Mouse (Mus musculus): ENCODE measurements around the gene Polr1d. TPM values are rescaled to one million over a fixed set of nuclear protein-coding genes. Genes with fewer than 3 reads are reported as not detected.

Polr1d gene
- polyA plus RNA-seq, 1 experiment from 2014 or later, result 132 TPM

- Histone ChIP-seq H3K4me1 (ENCODE audit: control insufficient read depth, insufficient read depth, low read length) (no peaks in the 10 kb centered on the region), H3K9me3 (ENCODE audit: control insufficient read depth, low read length) (no peaks in the 10 kb centered on the region), H3K27ac (replicated peaks; ENCODE audit: low read depth, low read length) (no peak overlapping the region), H3K4me3 (ENCODE audit: low read depth, low read length) (no peak overlapping the region), H3K36me3 (ENCODE audit: control insufficient read depth, insufficient read depth, low read length) (no peaks in the 10 kb centered on the region), H3K4me2 (ENCODE audit: low read depth, severe bottlenecking) (no peak overlapping the region), H3K27me3 (ENCODE audit: control insufficient read depth, insufficient read depth, low read length) (no peaks in the 10 kb centered on the region), H3K9ac (ENCODE audit: low read length) (no peak overlapping the region)
- 91% methylated on average over 5 of the region's 5 CpGs for whole genome bisulfite sequencing
- DNase-seq (ENCODE audit: low spot score) (no peak), ATAC-seq (ENCODE audit: insufficient number of reproducible peaks, low FRiP score, low TSS enrichment, low read depth) (no peak)
Measured at GRCm38 (mm10) chr5:147058661-147059060, 18.2 kb upstream of the Polr1d start.

DNA sequence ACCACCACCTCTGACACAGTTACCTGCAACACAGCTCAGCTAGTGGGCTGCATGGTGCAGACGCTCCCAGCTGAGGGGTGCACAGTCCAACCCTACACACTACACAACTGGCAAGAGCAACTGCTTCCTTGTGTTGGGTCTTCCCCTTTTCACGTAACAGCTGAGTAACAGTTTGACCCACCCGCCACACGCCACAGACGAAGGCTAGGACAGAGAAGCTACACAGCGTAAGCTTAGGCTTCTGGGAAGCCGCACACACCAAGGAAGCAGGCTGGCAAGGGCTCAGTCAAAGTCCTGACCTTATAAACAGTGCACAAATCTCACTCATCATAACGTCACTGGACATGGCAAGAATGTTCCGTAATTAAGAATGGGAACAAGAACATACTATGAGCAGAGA lies 17.5 kb upstream of the Polr1d start:
- no peaks in the 10 kb centered on the region for H3K36me3 ChIP-seq (ENCODE audit: control insufficient read depth, insufficient read depth, low read length)
- H3K4me3 ChIP-seq (ENCODE audit: low read depth, low read length), result no peak overlapping the region
- no peaks in the 10 kb centered on the region for H3K27me3 ChIP-seq (ENCODE audit: control insufficient read depth, insufficient read depth, low read length)
- H3K9me3 ChIP-seq (ENCODE audit: control insufficient read depth, low read length), result no peaks in the 10 kb centered on the region
- H3K4me2 ChIP-seq (ENCODE audit: low read depth, severe bottlenecking), result no peak overlapping the region
- ATAC-seq (ENCODE audit: insufficient number of reproducible peaks, low FRiP score, low TSS enrichment, low read depth), result no peak
- 89% methylated on average over 9 of the region's 9 CpGs for WGBS
- H3K4me1 ChIP-seq (ENCODE audit: control insufficient read depth, insufficient read depth, low read length), result no peaks in the 10 kb centered on the region
- H3K27ac ChIP-seq (replicated peaks; ENCODE audit: low read depth, low read length), result no peak overlapping the region
- DNase-seq (ENCODE audit: low spot score), result no peak
- no peak overlapping the region for H3K9ac ChIP-seq (ENCODE audit: low read length)

DNA sequence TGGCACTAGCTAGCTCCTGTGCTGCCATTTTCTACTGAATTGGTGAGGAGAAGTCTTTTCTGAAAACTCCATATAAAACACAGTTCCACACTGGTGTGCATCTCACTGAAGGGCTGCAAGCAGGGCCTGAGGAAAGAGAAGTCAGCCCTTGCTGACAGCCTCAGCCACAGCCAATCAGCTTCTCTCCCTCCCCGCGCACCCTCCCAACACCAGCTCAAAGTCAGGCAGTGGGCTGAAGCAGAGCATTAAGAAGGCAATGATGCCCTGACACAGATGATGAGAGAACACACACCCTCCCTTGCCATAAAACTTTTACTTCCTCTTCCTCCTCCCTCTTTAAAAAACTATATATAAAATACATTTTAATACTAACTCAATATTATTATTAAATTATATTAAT lies 16.8 kb upstream of the Polr1d start:
- Histone ChIP-seq H3K27ac (replicated peaks; ENCODE audit: low read depth, low read length) (no peak overlapping the region), H3K36me3 (ENCODE audit: control insufficient read depth, insufficient read depth, low read length) (no peaks in the 10 kb centered on the region), H3K4me3 (ENCODE audit: low read depth, low read length) (no peak overlapping the region), H3K9ac (ENCODE audit: low read length) (no peak overlapping the region), H3K4me2 (ENCODE audit: low read depth, severe bottlenecking) (no peak overlapping the region), H3K9me3 (ENCODE audit: control insufficient read depth, low read length) (no peaks in the 10 kb centered on the region), H3K27me3 (ENCODE audit: control insufficient read depth, insufficient read depth, low read length) (no peaks in the 10 kb centered on the region), H3K4me1 (ENCODE audit: control insufficient read depth, insufficient read depth, low read length) (no peaks in the 10 kb centered on the region)
- no peak for ATAC-seq (ENCODE audit: insufficient number of reproducible peaks, low FRiP score, low TSS enrichment, low read depth)
- no peak for DNase-seq (ENCODE audit: low spot score)
- WGBS, result 74% methylated on average over 2 of the region's 2 CpGs

GRCm38 (mm10) chr5:147063215-147063661 lies 13.6 kb upstream of the Polr1d start:
- no peak overlapping the region for H3K27ac ChIP-seq (replicated peaks; ENCODE audit: low read depth, low read length)
- H3K4me1 ChIP-seq (ENCODE audit: control insufficient read depth, insufficient read depth, low read length), result no peaks in the 10 kb centered on the region
- DNase-seq (ENCODE audit: low spot score) (no peak), ATAC-seq (ENCODE audit: insufficient number of reproducible peaks, low FRiP score, low TSS enrichment, low read depth) (no peak)
- H3K4me3 ChIP-seq (ENCODE audit: low read depth, low read length), result no peak overlapping the region
- 82% methylated on average over 8 of the region's 8 CpGs for WGBS
- H3K4me2 ChIP-seq (ENCODE audit: low read depth, severe bottlenecking), result no peak overlapping the region
- H3K36me3 ChIP-seq (ENCODE audit: control insufficient read depth, insufficient read depth, low read length), result no peaks in the 10 kb centered on the region
- no peaks in the 10 kb centered on the region for H3K27me3 ChIP-seq (ENCODE audit: control insufficient read depth, insufficient read depth, low read length)
- no peaks in the 10 kb centered on the region for H3K9me3 ChIP-seq (ENCODE audit: control insufficient read depth, low read length)
- no peak overlapping the region for H3K9ac ChIP-seq (ENCODE audit: low read length)

DNA sequence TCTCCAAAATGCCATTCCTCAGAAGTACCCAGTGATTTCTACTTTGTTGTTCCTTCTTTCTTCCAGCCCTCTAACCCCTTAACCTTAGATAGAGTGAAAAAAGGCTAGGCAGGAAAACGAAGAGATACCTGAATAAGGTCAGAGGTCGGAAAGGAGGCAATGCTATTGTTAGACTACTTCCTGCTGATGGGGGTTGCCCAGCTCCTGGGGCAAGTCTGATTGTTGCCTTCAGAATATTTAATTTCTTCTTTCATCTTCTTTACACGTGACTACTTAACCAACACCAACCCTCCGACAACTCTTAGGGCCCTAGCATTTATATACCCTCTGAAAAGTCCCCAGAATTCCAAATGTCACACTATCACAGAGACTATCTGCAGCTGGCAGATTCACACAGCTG lies 10.7 kb upstream of the Polr1d start:
- no peak overlapping the region for H3K4me2 ChIP-seq (ENCODE audit: low read depth, severe bottlenecking)
- no peaks in the 10 kb centered on the region for H3K27me3 ChIP-seq (ENCODE audit: control insufficient read depth, insufficient read depth, low read length)
- H3K27ac ChIP-seq (replicated peaks; ENCODE audit: low read depth, low read length), result no peak overlapping the region
- H3K36me3 ChIP-seq (ENCODE audit: control insufficient read depth, insufficient read depth, low read length), result no peaks in the 10 kb centered on the region
- H3K9me3 ChIP-seq (ENCODE audit: control insufficient read depth, low read length), result no peaks in the 10 kb centered on the region
- H3K4me3 ChIP-seq (ENCODE audit: low read depth, low read length), result no peak overlapping the region
- 63% methylated on average over 4 of the region's 4 CpGs for WGBS
- DNase-seq (ENCODE audit: low spot score) (no peak), ATAC-seq (ENCODE audit: insufficient number of reproducible peaks, low FRiP score, low TSS enrichment, low read depth) (no peak)
- H3K9ac ChIP-seq (ENCODE audit: low read length), result no peak overlapping the region
- H3K4me1 ChIP-seq (ENCODE audit: control insufficient read depth, insufficient read depth, low read length), result no peaks in the 10 kb centered on the region

DNA sequence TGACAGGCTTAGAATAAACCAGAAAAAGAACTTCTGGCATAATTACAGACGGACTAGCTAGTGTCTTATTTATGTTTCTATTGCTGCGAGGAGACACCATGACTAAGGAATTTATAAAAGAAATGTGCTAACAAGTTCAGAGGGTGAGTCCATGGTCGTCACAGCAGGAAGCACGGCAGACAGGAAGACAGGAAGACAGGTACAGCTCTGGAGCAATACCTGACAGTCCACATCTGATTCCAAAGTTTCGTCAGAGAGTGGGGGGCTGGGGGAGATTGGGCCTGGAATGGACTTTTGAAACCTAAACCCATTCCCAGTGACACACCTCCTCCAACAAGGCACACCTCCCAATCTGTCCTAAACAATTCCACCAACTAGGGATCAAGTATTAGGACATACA lies 9.9 kb upstream of the Polr1d start:
- no peak overlapping the region for H3K9ac ChIP-seq (ENCODE audit: low read length)
- H3K4me2 ChIP-seq (ENCODE audit: low read depth, severe bottlenecking), result no peak overlapping the region
- no peaks in the 10 kb centered on the region for H3K36me3 ChIP-seq (ENCODE audit: control insufficient read depth, insufficient read depth, low read length)
- ATAC-seq (ENCODE audit: insufficient number of reproducible peaks, low FRiP score, low TSS enrichment, low read depth) (no peak), DNase-seq (ENCODE audit: low spot score) (no peak)
- no peaks in the 10 kb centered on the region for H3K4me1 ChIP-seq (ENCODE audit: control insufficient read depth, insufficient read depth, low read length)
- H3K9me3 ChIP-seq (ENCODE audit: control insufficient read depth, low read length), result no peaks in the 10 kb centered on the region
- no peak overlapping the region for H3K4me3 ChIP-seq (ENCODE audit: low read depth, low read length)
- H3K27ac ChIP-seq (replicated peaks; ENCODE audit: low read depth, low read length), result no peak overlapping the region
- no peaks in the 10 kb centered on the region for H3K27me3 ChIP-seq (ENCODE audit: control insufficient read depth, insufficient read depth, low read length)
- 68% methylated on average over 5 of the region's 5 CpGs for WGBS

- H3K27me3 ChIP-seq (ENCODE audit: control insufficient read depth, insufficient read depth, low read length), result no peaks in the 10 kb centered on the region
- H3K4me1 ChIP-seq (ENCODE audit: control insufficient read depth, insufficient read depth, low read length), result no peaks in the 10 kb centered on the region
- no peaks in the 10 kb centered on the region for H3K36me3 ChIP-seq (ENCODE audit: control insufficient read depth, insufficient read depth, low read length)
- H3K4me2 ChIP-seq (ENCODE audit: low read depth, severe bottlenecking), result no peak overlapping the region
- 83% methylated on average over 5 of the region's 5 CpGs for WGBS
- no peaks in the 10 kb centered on the region for H3K9me3 ChIP-seq (ENCODE audit: control insufficient read depth, low read length)
- H3K27ac ChIP-seq (replicated peaks; ENCODE audit: low read depth, low read length), result no peak overlapping the region
- no peak for ATAC-seq (ENCODE audit: insufficient number of reproducible peaks, low FRiP score, low TSS enrichment, low read depth)
- no peak overlapping the region for H3K4me3 ChIP-seq (ENCODE audit: low read depth, low read length)
- no peak overlapping the region for H3K9ac ChIP-seq (ENCODE audit: low read length)
- DNase-seq (ENCODE audit: low spot score), result no peak
Measured at GRCm38 (mm10) chr5:147068876-147069275, 8.0 kb upstream of the Polr1d start.

GRCm38 (mm10) chr5:147070791-147071516 lies 5.9 kb upstream of the Polr1d start:
- H3K9me3 ChIP-seq (ENCODE audit: control insufficient read depth, low read length), result no peaks in the 10 kb centered on the region
- no peaks in the 10 kb centered on the region for H3K4me1 ChIP-seq (ENCODE audit: control insufficient read depth, insufficient read depth, low read length)
- WGBS, result 73% methylated on average over 16 of the region's 16 CpGs
- no peak overlapping the region for H3K4me2 ChIP-seq (ENCODE audit: low read depth, severe bottlenecking)
- no peaks in the 10 kb centered on the region for H3K36me3 ChIP-seq (ENCODE audit: control insufficient read depth, insufficient read depth, low read length)
- DNase-seq (ENCODE audit: low spot score), result no peak
- no peak overlapping the region for H3K27ac ChIP-seq (replicated peaks; ENCODE audit: low read depth, low read length)
- no peaks in the 10 kb centered on the region for H3K27me3 ChIP-seq (ENCODE audit: control insufficient read depth, insufficient read depth, low read length)
- no peak overlapping the region for H3K4me3 ChIP-seq (ENCODE audit: low read depth, low read length)
- no peak for ATAC-seq (ENCODE audit: insufficient number of reproducible peaks, low FRiP score, low TSS enrichment, low read depth)
- no peak overlapping the region for H3K9ac ChIP-seq (ENCODE audit: low read length)

DNA sequence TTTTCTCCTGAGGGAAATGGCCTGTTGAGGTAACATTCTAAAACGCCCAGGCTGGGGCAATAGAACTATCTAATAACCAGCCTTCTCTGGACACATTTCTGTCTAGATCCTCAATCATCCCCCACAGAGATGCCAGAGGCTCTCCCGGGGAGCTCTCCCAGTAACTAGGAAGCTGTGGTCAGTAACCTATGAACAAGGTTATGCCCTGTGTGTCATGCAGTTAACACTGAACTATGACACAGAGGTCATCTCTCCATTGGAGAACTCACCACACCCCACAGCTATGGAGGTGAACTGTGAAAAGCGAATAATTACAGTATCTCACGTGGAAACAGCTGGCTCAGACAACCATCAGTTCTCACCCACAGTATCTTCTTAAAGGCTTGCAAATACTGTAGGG lies 5.0 kb upstream of the Polr1d start:
- DNase-seq (ENCODE audit: low spot score) (no peak), ATAC-seq (ENCODE audit: insufficient number of reproducible peaks, low FRiP score, low TSS enrichment, low read depth) (no peak)
- no peaks in the 10 kb centered on the region for H3K9me3 ChIP-seq (ENCODE audit: control insufficient read depth, low read length)
- H3K27ac ChIP-seq (replicated peaks; ENCODE audit: low read depth, low read length), result no peak overlapping the region
- no peak overlapping the region for H3K4me2 ChIP-seq (ENCODE audit: low read depth, severe bottlenecking)
- no peak overlapping the region for H3K9ac ChIP-seq (ENCODE audit: low read length)
- no peaks in the 10 kb centered on the region for H3K4me1 ChIP-seq (ENCODE audit: control insufficient read depth, insufficient read depth, low read length)
- 67% methylated on average over 4 of the region's 4 CpGs for WGBS
- H3K4me3 ChIP-seq (ENCODE audit: low read depth, low read length), result no peak overlapping the region
- no peaks in the 10 kb centered on the region for H3K36me3 ChIP-seq (ENCODE audit: control insufficient read depth, insufficient read depth, low read length)
- no peaks in the 10 kb centered on the region for H3K27me3 ChIP-seq (ENCODE audit: control insufficient read depth, insufficient read depth, low read length)
